Mouse (Mus musculus) lung, postnatal 10 days (tissue): ENCODE measurements around the gene Cyp2j12.
A peak's percentile ranks its signal among the peaks of the same experiment; 100 is the strongest.
"Not testable (repeated sequence)": the region's sequence is repeated elsewhere in the genome, so short reads cannot be mapped to it uniquely, and the experiment has no call there.

Experiments used
- DNase-seq: peaks from one replicate; pipeline ENCODE4 v3.0.0; 2021

The Cyp2j12 gene

GRCm38 (mm10) chr4:96140732-96141467 lies at the start of gene Cyp2j12:
Gene Cyp2j12, minus strand, starts transcription at chr4:96141152.
- DNase-seq: no peak

GRCm38 (mm10) chr4:96189321-96189720 lies 48.4 kb upstream of the Cyp2j12 start:
- not testable (repeated sequence) for DNase-seq

GRCm38 (mm10) chr4:96188671-96189070 lies 47.7 kb upstream of the Cyp2j12 start:
- DNase-seq: not testable (repeated sequence)

GRCm38 (mm10) chr4:96188146-96188545 lies 47.2 kb upstream of the Cyp2j12 start:
- DNase-seq: not testable (repeated sequence)

GRCm38 (mm10) chr4:96184716-96185115 lies 43.8 kb upstream of the Cyp2j12 start:
- DNase-seq: not testable (repeated sequence)

GRCm38 (mm10) chr4:96162839-96163238 lies 21.9 kb upstream of the Cyp2j12 start:
- no peak for DNase-seq

GRCm38 (mm10) chr4:96161575-96161974 lies 20.6 kb upstream of the Cyp2j12 start:
- no peak for DNase-seq

- DNase-seq: no peak
These were observed 1.7 kb downstream of the Cyp2j12 start for GRCm38 (mm10) chr4:96139226-96139625.

- DNase-seq: no peak
These were observed 6.7 kb downstream of the Cyp2j12 start for GRCm38 (mm10) chr4:96134246-96134645.

GRCm38 (mm10) chr4:96096841-96097240 lies 44.1 kb downstream of the Cyp2j12 start:
- no peak for DNase-seq

GRCm38 (mm10) chr4:96091869-96092268 lies 49.1 kb downstream of the Cyp2j12 start:
- DNase-seq: no peak

- not testable (repeated sequence) for DNase-seq
These were observed 51.5 kb downstream of the Cyp2j12 start for GRCm38 (mm10) chr4:96089356-96090048.

- DNase-seq: no peak
These were observed 62.6 kb downstream of the Cyp2j12 start for GRCm38 (mm10) chr4:96078308-96078707.

GRCm38 (mm10) chr4:96077261-96078125 lies 63.5 kb downstream of the Cyp2j12 start, which contains the start of gene Cyp2j13:
Gene Cyp2j13, minus strand, starts transcription at chr4:96077546.
- DNase-seq: peak; percentile 6

GRCm38 (mm10) chr4:96062045-96062444 lies 78.9 kb downstream of the Cyp2j12 start:
- no peak for DNase-seq

- no peak for DNase-seq
These were observed 80.8 kb downstream of the Cyp2j12 start for GRCm38 (mm10) chr4:96060106-96060505.
